Mouse (Mus musculus) megakaryocyte-erythroid progenitor cell, adult 5-6 weeks (primary cell): ENCODE results near the gene Ccdc80. TPM values are rescaled to one million over a fixed set of nuclear protein-coding genes. Genes with fewer than 3 reads are reported as not detected.

ENCODE experiments used
- ATAC-seq: replicated peaks from 2 replicates; pipeline ENCODE4 v1.8.0; 2016; ENCODE audit warnings: mild to moderate bottlenecking, inconsistent platforms; ENCODE audit not compliant: severe bottlenecking, poor library complexity, low FRiP score, low TSS enrichment
- total RNA-seq, 2 experiments: library from RNA; stranded (forward) in 1 of 2; stranded (reverse) in 1 of 2; fragments of 200-1000, 215-1000 nt in 1 of 2; fragments of >200 nt in 1 of 2; fragmentation: Nextera tagmentation in 1 of 2; gene quantifications; 2 replicates each; pipeline ENCODE4 v1.2.3; 2014 to 2017

Gene Ccdc80
- total RNA-seq (2014; fragmentation: Nextera tagmentation) (not detected in 2 replicates), total RNA-seq (2017) (not detected in 2 replicates)

DNA sequence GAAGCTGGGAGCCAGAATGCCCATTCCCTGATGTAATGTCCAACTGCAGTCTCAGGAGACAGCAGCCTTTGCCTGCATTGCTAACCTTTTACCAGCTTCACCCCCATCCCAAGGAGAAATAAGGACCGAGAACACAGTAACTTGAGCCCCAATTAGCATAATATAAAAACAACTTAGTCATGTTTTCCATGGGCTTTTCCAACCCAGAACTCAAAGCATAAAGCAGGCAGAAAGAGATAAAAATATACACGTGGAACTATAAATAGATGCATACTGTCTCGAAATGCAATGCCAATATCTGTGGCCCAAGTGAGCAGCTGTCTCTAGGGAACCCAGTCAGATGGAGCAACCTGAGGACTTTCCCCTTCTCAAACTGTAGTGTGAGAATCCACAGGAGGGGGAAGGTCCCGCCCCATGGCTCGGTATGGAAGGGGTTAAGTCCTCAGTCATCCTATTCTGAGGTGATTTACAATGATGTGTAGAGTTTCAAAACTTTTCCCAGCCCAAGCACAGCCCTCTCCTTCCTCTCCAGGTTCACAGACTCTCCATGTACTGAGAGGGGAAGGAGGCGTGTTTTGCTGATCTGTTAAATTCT is at the start of gene Ccdc80:
TSS of gene Ccdc80 (plus strand) at position 266 of the 595 bp plus-strand sequence.
- ATAC-seq = no peak

DNA sequence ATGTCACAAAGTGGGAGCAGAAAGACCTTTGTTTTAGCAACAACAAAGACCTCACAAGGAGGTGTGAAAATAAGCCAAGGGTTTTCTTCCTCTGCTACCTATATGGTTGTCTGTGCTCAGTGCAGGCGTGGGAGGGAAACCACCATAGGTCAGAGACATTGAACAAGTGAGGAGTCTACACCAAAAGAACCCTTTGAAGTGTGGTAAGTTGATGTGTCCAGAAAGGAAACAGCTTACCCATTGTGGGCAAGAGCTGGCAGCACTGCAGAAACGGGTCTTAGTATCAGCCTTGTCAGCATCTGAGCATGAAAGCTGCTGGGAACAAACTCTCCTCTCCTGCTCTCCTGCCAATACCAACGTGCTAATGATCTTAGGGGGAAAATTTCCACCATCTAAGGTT is 48.4 kb upstream of the Ccdc80 start:
- ATAC-seq = no peak

DNA sequence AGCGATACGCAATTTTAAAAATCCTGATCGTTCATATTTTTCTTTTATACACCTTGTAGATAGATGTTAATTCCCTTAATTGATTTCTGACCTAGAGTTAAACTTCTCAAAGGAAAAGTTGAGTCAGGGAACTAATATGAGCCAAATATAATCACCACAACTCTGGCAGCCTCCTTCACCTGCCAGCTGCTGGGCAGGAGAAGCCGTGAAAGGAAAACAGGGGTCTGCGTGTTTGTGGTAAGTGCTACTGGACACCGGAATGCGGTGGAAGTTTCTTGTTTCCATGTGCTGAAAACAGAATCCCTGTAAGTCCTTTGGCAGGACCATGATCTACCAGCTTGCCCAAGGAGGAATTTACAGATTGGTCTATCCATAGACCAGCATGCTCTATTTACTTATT is 36.0 kb upstream of the Ccdc80 start:
- ATAC-seq = no peak

DNA sequence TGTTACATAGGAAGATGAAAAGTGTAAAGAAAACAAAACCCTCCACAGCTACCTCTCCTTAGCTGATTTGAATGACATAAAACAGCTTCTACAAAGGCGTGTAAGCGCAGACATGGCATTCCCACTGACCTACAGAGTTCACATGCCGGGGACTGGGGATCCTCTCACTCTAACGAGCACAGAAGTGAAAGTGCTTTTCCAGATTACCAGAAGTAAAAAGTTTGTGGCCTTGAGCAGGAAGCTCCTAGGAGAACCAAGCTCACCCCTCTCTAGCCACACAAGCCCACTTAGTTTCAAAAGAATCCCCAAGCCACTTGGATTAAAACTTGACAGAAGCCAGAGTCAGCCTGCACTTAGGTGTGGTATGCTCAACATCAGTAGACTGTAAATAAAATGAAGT is 35.3 kb upstream of the Ccdc80 start:
- no peak for ATAC-seq

DNA sequence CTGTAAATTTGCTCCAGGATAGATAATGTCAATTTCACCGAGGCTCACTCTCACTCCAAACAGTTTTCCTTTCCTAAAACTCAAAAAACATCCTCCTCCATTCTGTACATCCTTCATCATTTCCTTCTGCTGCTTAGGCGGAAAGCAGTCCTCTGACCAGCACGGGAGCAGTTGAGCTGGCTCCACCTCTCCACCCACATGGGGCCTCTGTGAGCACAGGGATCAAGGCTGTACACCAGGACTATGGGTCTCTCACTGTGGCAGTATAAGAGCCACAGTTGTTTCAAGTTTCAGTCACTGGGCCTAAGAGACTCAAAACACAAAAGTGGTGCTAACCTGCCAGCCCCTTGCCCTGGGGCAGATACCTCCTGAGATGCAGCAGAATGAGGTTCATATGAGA is 32.1 kb upstream of the Ccdc80 start:
- ATAC-seq = no peak

DNA sequence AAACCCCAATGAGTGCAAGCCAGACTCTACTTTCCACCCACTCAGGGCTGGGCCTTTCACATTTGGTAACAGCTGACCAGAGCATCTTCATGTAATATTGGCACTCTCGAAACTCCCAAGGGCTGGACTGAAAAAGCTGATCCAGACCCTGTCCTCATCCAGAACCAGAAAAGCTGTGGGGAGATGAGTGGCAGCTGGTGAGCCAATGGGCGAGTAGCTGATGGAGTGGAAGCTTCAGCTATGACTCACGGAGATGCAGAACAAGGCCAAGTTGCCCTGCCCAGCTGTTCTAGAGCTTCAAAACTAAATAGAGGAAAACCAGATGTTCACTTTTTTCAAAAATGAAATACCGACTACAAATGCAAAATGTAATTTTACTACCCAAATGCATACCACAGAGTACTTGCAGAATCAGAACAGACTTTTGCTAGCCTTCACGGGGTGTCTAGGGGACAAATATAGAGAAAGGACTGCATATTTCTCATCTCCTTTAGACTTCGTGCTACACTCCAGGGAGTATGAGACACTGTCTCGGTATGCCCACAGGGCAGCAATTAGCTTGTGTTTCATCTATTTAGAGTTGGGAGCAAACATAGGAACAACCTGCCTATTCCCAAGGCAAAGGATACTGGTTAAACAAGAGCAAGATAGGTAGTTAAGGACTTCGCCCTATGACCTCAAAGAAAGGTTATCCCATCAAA is 22.7 kb upstream of the Ccdc80 start:
- ATAC-seq = no peak

DNA sequence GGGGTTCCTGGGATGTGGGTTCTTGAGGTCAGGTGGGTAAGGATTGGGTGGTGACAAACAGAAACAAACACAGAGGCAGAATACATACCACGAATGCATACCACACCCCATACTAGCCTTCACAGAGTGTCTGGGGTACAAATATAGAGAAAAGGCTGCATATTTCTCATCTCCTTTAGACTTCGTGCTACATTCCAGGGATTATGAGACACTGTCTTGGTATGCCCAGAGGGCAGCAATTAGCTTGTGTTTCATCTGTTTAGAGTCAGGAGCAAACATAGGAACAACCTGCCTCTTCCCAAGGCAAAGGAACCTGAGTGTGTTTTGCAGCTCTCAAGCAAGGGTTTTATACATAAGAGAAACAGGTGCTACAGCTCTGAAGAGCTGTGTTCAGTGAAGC is 21.8 kb upstream of the Ccdc80 start:
- ATAC-seq = no peak

DNA sequence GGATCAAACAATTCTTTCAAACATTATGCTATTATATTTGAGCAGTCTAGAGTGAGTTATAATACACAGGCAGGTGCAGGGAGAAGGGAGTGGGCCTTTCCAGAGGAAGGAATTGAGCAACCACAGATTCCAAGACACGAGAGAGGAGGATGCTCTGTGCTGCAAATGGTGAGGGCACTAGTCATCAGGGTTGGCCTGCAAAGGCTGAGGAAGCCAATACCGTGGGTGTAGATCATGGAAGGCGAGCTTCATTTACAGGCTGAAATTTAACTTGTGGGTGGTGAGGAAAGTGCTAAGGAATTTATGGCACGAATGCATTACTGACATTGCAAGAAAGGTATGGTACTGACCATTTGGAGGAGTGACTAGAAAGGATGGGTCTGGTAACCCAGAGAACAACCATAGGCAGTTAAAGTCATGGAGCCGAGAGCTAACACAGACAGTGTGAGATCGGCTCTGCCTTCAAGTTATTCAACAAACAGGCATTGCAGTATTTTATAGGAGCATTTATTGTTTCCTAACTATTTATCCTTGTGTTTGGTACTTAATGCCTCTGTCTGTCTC is 15.6 kb upstream of the Ccdc80 start:
- ATAC-seq = no peak

DNA sequence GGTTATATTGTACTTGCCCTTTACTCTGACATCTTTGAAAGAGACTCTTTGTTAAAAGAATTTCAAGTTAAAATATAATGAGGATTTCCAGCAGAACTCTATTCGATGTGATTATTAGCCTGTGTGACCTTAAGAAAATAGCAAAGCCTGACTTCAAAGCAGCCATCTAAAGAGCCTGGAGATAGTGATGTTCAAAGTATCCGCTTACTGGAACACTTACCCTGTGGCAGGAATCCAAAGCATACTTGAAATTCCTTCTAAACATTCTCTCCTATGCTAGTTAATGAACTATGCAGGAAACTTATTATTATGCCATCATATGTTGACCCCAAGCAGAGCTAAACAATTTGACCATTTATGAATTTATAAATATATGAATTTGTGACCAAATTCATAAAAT is 13.9 kb upstream of the Ccdc80 start:
- ATAC-seq = no peak

DNA sequence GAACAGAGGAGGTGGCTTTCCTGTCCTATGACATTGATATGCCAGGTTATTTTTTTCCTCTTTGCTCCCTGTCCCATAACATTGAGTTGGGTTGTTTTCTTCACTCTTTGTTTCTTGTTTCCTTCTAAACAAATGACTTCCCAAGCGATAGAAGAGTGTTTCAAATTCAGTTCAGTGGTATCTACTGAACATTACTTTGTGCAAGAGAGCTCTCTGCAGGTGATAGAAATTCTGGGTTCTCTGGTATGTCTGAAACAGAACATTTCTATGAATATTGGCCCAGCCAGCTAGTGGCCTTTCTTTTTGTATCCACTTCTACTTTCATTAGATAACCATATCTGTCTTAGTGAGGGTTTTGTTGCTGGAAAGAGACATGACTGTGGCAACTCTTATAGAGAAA is 4.4 kb upstream of the Ccdc80 start:
- ATAC-seq = no peak

DNA sequence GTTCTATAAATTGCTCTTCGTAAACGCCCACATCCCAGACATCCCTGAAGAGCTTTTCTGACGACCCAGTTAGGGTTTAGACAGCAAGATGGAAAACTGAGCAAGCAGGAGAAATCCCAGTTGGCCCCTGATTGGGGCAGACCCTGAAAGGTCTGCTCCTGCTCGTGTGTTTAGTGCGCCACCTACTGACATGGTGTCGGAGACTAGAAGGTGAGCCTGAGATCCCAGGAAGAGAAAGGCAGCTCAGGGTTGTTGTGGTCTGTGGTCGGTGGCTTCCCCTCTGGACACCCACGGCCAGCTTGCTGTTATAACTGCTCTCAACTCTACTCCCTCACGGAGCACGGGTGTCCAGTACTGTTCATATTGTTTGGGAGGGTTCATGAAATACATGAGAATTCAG is 3.2 kb upstream of the Ccdc80 start:
- ATAC-seq = peak; percentile 94

DNA sequence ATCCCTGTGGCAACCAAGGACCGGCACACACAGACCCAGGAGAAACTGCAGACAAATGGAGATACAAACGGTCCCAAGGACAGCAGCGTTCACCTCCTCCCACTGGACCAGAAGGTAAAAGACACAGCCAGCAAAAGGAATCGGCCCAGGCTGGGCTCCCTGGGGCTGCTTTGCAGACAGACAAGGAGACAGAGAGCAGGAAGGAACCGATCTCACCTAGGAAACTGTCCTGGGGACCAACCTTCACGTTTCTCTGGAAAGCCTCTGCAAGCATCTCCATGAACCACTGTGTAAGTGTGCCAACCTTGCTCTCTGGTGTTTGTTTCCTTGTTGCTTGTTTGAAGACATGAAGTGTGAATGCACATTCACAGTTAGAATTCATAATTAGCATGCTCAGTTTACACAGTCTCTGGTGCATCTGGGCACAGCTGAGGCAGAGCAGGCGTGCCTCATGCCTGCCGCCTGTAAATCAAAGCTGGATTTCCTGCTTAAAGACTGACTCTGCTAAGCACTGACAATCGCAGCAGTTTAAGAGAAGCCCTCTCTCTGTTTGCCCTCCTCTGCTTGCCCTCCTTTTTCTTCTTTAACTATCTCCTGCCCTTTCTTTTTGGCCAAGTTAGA is 1.0 kb downstream of the Ccdc80 start:
- ATAC-seq = no peak

DNA sequence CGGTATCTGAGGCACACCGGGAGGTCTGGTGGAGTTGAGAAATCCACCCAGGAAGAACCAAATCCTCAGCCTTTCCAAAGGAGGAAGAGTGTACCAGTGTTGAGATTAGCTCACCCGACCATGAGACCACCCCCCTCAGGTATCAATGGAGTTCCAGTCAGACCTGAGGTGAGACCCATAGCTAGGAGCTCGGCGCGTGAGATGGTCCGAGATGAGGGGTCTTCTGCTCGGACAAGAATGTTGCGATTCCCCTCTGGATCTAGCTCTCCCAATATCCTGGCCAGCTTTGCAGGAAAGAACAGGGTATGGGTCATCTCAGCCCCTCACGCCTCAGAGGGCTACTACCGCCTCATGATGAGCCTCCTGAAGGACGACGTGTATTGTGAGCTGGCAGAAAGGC is 1.8 kb downstream of the Ccdc80 start:
- ATAC-seq = no peak

DNA sequence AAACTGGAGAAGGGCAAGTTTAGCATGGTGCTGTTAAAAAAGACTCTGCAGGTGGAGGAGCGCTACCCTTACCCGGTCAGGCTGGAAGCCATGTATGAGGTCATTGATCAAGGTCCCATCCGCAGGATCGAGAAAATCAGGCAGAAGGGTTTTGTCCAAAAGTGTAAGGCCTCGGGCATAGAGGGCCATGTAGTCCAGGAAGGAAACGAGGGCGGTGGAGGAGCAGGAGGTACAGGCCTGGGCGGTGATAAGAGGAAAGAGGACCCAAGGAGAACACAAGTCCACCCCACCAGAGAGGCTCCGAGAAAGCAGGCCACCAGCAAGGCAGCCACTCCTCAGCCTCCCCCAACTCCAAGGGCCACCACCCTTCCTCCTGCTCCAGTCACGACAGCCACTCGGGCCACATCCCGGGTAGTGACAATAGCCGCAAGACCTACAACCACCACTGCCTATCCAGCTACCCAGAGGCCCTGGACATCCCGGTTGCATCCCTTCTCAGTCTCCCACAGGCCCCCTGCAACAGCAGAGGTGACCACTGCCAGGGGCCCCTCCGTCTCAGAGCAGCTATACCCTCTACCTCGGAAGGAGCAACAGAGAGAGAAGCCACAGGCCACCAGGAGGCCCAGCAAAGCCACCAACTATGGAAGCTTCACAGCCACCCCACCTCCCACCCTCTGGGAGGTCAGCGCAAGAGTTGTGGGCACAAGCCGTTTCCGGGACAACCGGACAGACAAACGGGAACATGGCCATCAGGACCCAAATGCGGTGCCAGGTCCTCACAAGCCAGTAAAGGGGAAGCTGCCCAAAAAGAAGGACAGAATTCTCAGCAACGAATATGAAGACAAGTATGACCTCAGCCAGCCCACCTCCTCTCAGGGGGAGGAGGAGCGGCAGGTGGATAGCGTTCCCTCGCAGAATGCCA is 2.6 kb downstream of the Ccdc80 start:
- no peak for ATAC-seq

DNA sequence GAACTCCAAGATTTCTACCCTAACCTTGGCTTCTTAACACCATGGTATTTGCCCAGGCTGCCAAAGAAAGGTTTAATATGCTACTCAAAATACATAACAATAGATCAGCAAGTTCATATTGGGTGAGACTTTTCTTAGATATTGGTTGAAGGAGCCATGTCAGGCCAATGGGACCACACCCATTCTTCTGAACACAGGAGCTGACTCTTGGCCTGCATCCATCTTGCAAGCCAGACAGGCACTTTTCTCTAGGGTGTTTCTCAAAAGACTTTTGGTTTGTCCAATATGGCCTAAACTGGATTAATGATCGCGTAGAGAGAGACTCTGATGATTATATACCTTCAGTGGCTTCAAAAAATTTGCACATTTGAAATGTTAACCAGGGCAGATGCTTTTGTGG is 4.3 kb downstream of the Ccdc80 start:
- ATAC-seq = no peak

DNA sequence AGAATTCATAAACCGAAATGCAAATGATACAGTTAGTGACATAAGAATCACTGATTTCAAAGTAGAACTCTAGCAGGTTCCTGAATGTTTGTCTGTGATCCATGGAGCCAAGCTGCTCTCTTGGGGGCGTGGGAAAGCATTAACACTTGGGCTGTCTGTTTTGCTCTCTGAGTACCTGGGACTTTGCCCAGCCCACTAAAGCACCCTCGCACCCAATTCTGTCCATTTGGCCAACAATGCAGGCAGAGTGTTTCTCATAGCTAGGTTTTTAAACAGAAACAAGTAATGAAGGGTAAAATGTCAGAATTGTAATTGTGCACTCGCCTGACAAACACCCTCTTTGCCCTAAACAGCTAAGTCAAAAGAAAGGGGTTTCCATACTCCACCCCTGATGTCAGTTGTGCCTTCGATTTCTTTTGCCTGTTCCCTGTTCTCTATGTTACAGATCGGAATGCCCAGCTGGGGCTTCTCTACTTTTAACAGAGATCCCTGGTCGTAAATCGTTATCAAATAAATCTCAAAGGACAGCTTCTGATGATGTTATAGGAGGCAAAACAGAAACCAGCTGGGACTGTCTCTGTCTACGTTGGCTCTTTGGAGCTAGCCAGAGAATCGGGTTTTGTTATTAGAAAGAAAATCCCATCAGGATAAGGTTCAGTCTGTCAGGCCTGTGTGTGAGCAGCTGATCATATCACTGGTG is 5.1 kb downstream of the Ccdc80 start:
- ATAC-seq = no peak

DNA sequence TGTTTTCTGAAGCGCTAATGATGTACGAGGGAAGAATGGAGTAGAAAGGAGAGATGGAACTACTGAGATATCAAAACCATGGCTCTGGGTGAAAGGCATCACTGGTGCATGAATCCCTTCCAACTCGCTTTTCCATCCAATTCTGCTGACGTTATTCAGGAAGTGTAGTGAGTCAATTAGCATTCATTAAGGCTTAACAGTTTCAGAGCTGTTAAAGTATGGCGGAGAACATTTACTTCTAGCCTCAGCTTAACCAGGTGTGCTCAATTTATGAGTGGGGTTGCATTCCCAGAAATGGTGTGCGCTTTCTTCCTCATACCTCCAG is 5.6 kb downstream of the Ccdc80 start:
- ATAC-seq = no peak

DNA sequence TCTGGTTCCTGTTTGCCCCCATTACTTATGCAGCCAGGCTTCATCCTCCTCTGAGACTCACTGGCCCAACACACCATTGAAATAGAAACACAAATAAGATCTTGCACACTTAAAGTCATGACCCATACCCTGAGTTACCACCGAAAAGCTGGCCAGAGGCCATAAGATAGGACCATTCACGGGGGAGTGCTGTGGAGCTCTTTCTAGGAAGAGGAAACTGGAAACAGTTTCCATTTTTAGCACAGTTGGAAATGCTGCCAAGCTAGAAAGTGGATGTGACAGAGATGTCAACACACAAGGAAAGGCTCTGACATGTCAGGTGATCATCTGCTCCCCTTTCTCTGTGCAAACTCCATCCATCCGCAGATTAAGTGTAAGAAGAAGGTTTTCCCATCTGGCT is 7.7 kb downstream of the Ccdc80 start:
- no peak for ATAC-seq

DNA sequence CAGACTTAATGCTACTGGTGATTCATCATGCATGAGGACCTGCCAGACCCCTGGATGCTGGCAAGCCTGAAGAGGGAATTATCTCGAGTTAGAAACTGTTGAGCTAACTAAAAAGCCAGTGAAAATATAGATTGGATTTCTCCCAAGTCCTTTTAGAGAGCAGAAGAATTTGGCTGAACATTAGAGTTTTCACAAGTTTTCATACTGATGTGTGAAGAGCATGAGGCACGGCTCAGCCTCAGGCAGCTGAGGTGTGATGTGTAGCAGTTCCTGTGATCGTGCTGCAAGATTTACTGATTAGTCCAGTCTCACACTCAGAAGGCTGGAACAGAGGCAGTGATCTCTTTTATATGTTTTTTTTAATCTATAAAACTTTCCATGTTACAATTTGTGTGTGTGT is 11.8 kb downstream of the Ccdc80 start:
- no peak for ATAC-seq
